In the genomic region with DNA sequence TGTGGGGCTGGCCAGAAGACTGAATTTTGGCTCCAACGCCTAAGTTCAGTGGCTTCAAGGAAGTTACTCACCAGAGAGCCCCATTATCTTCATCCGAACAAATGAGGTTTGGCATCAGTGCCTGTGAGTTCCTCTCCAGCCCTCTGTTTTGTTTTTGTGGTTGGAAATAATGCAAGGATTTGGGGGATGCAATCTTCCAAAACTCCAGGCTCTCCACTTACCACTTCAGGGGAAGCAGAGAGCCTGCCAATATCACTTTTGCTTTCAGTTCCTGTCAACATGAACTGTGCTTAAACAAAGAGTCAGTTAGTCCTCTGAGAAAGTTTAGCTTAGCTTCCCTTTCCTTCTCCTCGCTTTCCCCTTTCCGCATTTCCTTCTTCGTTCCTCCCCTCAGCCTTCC, we compare ENCODE assay signal across 13 mouse cellular contexts.
A peak's percentile ranks its signal among the peaks of the same experiment; 100 is the strongest.
DNase-seq lines count a peak whose midpoint lies in the region; ATAC-seq and TF ChIP-seq lines count a peak whose summit lies in the region.
"Had no signal": no experiment of that assay in that cellular context is flagged by ENCODE, and none has a peak within 500 bp of the region (broad histone marks: within the 10 kb centered on the region; RNA-seq: fewer than 3 reads in every experiment).

No protein-coding gene starts in this region.

- H3K27me3 ChIP-seq in myocyte (ENCODE audit: control insufficient read depth, insufficient read depth, insufficient read length), result no peaks in the 10 kb centered on the region
- H3K27me3 ChIP-seq in kidney, embryonic 14.5 days (ENCODE audit: control insufficient read depth, insufficient read depth, low read length), result no peaks in the 10 kb centered on the region

- 15% methylated on average over 5 of the region's 5 CpGs for WGBS in lung, adult 2 months
- WGBS in kidney, embryonic 14.5 days, result 77% methylated on average over 5 of the region's 5 CpGs

- peaks cover 2% of the 10 kb centered on the region; the same call in 1 of the 2 replicates for H3K4me1 ChIP-seq in embryonic fibroblast, embryonic 13.5 days (ENCODE audit: control insufficient read depth, insufficient read depth, low read length)
- peaks cover 4% of the 10 kb centered on the region; the same call in 1 of the 2 replicates for H3K4me1 ChIP-seq in lung, adult 2 months (ENCODE audit: control insufficient read depth, insufficient read depth, low read length)
- peaks cover 8% of the 10 kb centered on the region for H3K4me1 ChIP-seq in kidney, embryonic 14.5 days (ENCODE audit: control insufficient read depth, insufficient read depth, low read length)

- no peaks in the 10 kb centered on the region for H3K9me3 ChIP-seq in kidney, embryonic 14.5 days (ENCODE audit: control insufficient read depth, low read length)
- H3K9me3 ChIP-seq: neural tube, embryonic 13.5 days had no signal

- no peak for ATAC-seq in kidney, embryonic 14.5 days (ENCODE audit: low FRiP score, low TSS enrichment)
- ATAC-seq: activated CD4-positive, CD25-positive, alpha-beta regulatory T cell, adult 4 months; hindbrain, postnatal 0 days had no signal

- H3ac ChIP-seq in myocyte (ENCODE audit: control insufficient read depth, insufficient read length), result no peak overlapping the region

- no peak for TF ChIP-seq POLR2A in embryonic fibroblast, embryonic 13.5 days (IDR thresholded peaks at IDR 0.05; ENCODE audit: low read depth, low read length)
- no peak for TF ChIP-seq POLR2A in lung, adult 2 months (IDR thresholded peaks at IDR 0.05; ENCODE audit: borderline replicate concordance, extremely low read depth, low read depth, low read length)
- TF ChIP-seq POLR2A in myocyte (IDR thresholded peaks at IDR 0.05; ENCODE audit: insufficient read length, low read depth), result no peak

- no peak overlapping the region for H3K9ac ChIP-seq in kidney, embryonic 14.5 days (ENCODE audit: low read depth, low read length)
- H3K9ac ChIP-seq: neural tube, embryonic 13.5 days had no signal

- peak; percentile 5 for DNase-seq in ovary, adult 18-20 months (ENCODE audit: low spot score)
- no peak for DNase-seq in ovary, postnatal 10 days (ENCODE audit: low spot score)
- DNase-seq in lung, adult 2 months, result no peak
- DNase-seq in cerebellum, adult 11 months, result no peak
- no peak for DNase-seq in cerebellum, adult 18-20 months
- DNase-seq: kidney, postnatal 4 days; right cerebral cortex, postnatal 4 days had no signal

- peak overlapping the region; percentile 93 for H3K27ac ChIP-seq in embryonic fibroblast, embryonic 13.5 days (ENCODE audit: insufficient read depth, low read length)
- H3K27ac ChIP-seq in kidney, embryonic 14.5 days (ENCODE audit: low read depth, low read length), result no peak overlapping the region
- H3K27ac ChIP-seq: hindbrain, postnatal 0 days; neural tube, embryonic 13.5 days had no signal

- no peak overlapping the region for H3K4me3 ChIP-seq in embryonic fibroblast, embryonic 13.5 days (ENCODE audit: insufficient read depth, low read length)
- peak overlapping the region; percentile 17 for H3K4me3 ChIP-seq in lung, adult 2 months (replicated peaks; ENCODE audit: extremely low read depth, low read depth, low read length)
- peak overlapping the region; percentile 15 for H3K4me3 ChIP-seq in myocyte
- H3K4me3 ChIP-seq in kidney, embryonic 14.5 days (ENCODE audit: low read length), result no peak overlapping the region
- H3K4me3 ChIP-seq: neural tube, embryonic 13.5 days had no signal

- H3K79me2 ChIP-seq in myocyte (ENCODE audit: control insufficient read depth, insufficient read depth), result no peaks in the 10 kb centered on the region

- H3K4me2 ChIP-seq in myocyte (ENCODE audit: low read depth), result peak overlapping the region; percentile 92
- no peak overlapping the region for H3K4me2 ChIP-seq in kidney, embryonic 14.5 days (replicated peaks; ENCODE audit: low read depth, low read length)
- H3K4me2 ChIP-seq: neural tube, embryonic 13.5 days had no signal

- TF ChIP-seq CTCF in embryonic fibroblast, embryonic 13.5 days (IDR thresholded peaks at IDR 0.05; ENCODE audit: borderline replicate concordance, insufficient read depth, low read length), result no peak
- TF ChIP-seq CTCF in lung, adult 2 months (IDR thresholded peaks at IDR 0.05; ENCODE audit: insufficient read depth, low read length), result no peak

- H3K36me3 ChIP-seq in myocyte (ENCODE audit: control insufficient read depth, insufficient read depth), result no peaks in the 10 kb centered on the region
- H3K36me3 ChIP-seq in kidney, embryonic 14.5 days (ENCODE audit: control insufficient read depth, insufficient read depth, low read length), result no peaks in the 10 kb centered on the region
- H3K36me3 ChIP-seq: neural tube, embryonic 13.5 days had no signal

TF ChIP-seq in myocyte, 11 proteins besides CTCF, POLR2A, EP300 and RAD21:
- TF ChIP-seq TCF12 (IDR thresholded peaks at IDR 0.05; ENCODE audit: insufficient read depth, poor library complexity, severe bottlenecking), result no peak
- no peak for TF ChIP-seq CEBPB (IDR thresholded peaks at IDR 0.05; ENCODE audit: insufficient read depth, poor library complexity, severe bottlenecking)
- TF ChIP-seq MAX (IDR thresholded peaks at IDR 0.05; ENCODE audit: low read depth), result no peak
- no peak for TF ChIP-seq TCF3 (IDR thresholded peaks at IDR 0.05; ENCODE audit: insufficient read length, low read depth)
- TF ChIP-seq SRF (IDR thresholded peaks at IDR 0.05; ENCODE audit: control insufficient read depth, insufficient read length, low read depth), result no peak
- no peak for TF ChIP-seq USF1 (IDR thresholded peaks at IDR 0.05; ENCODE audit: low read depth)
- no peak for TF ChIP-seq MYOD1 (IDR thresholded peaks at IDR 0.05; ENCODE audit: control insufficient read depth in 1 of 3, insufficient read length in 2 of 3, low read depth in 2 of 3)
- no peak for TF ChIP-seq E2F4 (IDR thresholded peaks at IDR 0.05; ENCODE audit: insufficient read depth)
- TF ChIP-seq REST (IDR thresholded peaks at IDR 0.05; ENCODE audit: insufficient read depth, insufficient read length), result no peak
- TF ChIP-seq POLR2AphosphoS2 (IDR thresholded peaks at IDR 0.05; ENCODE audit: insufficient read length, low read depth), result no peak
- TF ChIP-seq MYOG (IDR thresholded peaks at IDR 0.05; ENCODE audit: control insufficient read depth in 1 of 3, insufficient read depth in 1 of 3, insufficient read length in 2 of 3, low read depth in 2 of 3), result no peak

Comparison
In these comparisons a context has a peak if more than half of its experiments do, and no peak if none do; other contexts are left out.
1. H3K4me3 ChIP-seq: peak in lung, adult 2 months (single experiment) and myocyte (single experiment); none in embryonic fibroblast, embryonic 13.5 days (single experiment) and kidney, embryonic 14.5 days (single experiment).